9 mouse cellular contexts compared by ENCODE assay signal in genomic region chr3:101295366-101295867, GRCm38 (mm10). TPM values are rescaled to one million over a fixed set of nuclear protein-coding genes. Genes with fewer than 3 reads are reported as not detected.
DNase-seq lines count a peak whose midpoint lies in the region; ATAC-seq and TF ChIP-seq lines count a peak whose summit lies in the region.
"Had no signal": no experiment of that assay in that cellular context is flagged by ENCODE, and none has a peak within 500 bp of the region (broad histone marks: within the 10 kb centered on the region; RNA-seq: fewer than 3 reads in every experiment).

No protein-coding gene starts in this region.

- H3K36me3 ChIP-seq in ES-Bruce4 (ENCODE audit: control insufficient read depth, insufficient read depth, low read length, poor library complexity, severe bottlenecking), result no peaks in the 10 kb centered on the region
- no peaks in the 10 kb centered on the region for H3K36me3 ChIP-seq in forebrain, postnatal 0 days (ENCODE audit: insufficient read depth)
- H3K36me3 ChIP-seq in lung, embryonic 15.5 days, result no peaks in the 10 kb centered on the region
- H3K36me3 ChIP-seq: liver, embryonic 15.5 days had no signal

- no peak overlapping the region for H3K4me3 ChIP-seq in ES-Bruce4 (ENCODE audit: low read depth, low read length)
- H3K4me3 ChIP-seq in forebrain, postnatal 0 days (ENCODE audit: low read depth, low read length), result no peak overlapping the region
- H3K4me3 ChIP-seq in lung, embryonic 15.5 days, result no peak overlapping the region
- H3K4me3 ChIP-seq: liver, embryonic 15.5 days had no signal

- intact Hi-C loops in heart, postnatal 36 days (cut with DNase I), result loop anchor here (1.0 to 10.0 kb wide), 4 partner anchors 133 to 521 kb away; no protein-coding TSS in a partner anchor

- H3K27me3 ChIP-seq in ES-Bruce4 (ENCODE audit: control insufficient read depth, insufficient read depth, low read length, poor library complexity, severe bottlenecking), result no peaks in the 10 kb centered on the region
- H3K27me3 ChIP-seq in forebrain, postnatal 0 days (ENCODE audit: insufficient read depth, low read length), result no peaks in the 10 kb centered on the region
- no peaks in the 10 kb centered on the region for H3K27me3 ChIP-seq in lung, embryonic 15.5 days

- no peak overlapping the region for H3K9ac ChIP-seq in ES-Bruce4 (ENCODE audit: low read depth, poor library complexity, severe bottlenecking)
- H3K9ac ChIP-seq in forebrain, postnatal 0 days, result no peak overlapping the region
- no peak overlapping the region for H3K9ac ChIP-seq in lung, embryonic 15.5 days
- H3K9ac ChIP-seq: liver, embryonic 15.5 days had no signal

- H3K27ac ChIP-seq in ES-Bruce4 (ENCODE audit: insufficient read depth, low read length), result no peak overlapping the region
- no peak overlapping the region for H3K27ac ChIP-seq in forebrain, postnatal 0 days (ENCODE audit: low read depth, low read length)
- H3K27ac ChIP-seq in lung, embryonic 15.5 days, result no peak overlapping the region
- H3K27ac ChIP-seq: liver, embryonic 15.5 days had no signal

- H3K9me3 ChIP-seq in ES-Bruce4 (replicated peaks; ENCODE audit: control insufficient read depth, insufficient read depth, low read length, poor library complexity, severe bottlenecking), result no peaks in the 10 kb centered on the region
- H3K9me3 ChIP-seq in forebrain, postnatal 0 days (ENCODE audit: low read length), result no peaks in the 10 kb centered on the region
- H3K9me3 ChIP-seq in lung, embryonic 15.5 days, result no peaks in the 10 kb centered on the region
- H3K9me3 ChIP-seq: liver, embryonic 15.5 days had no signal

- DNase-seq in c-Kit-positive CD71-negative TER-119-negative erythroid progenitor cells, embryonic 14.5 days (ENCODE audit: low read depth), result peak; percentile 77
- DNase-seq in forebrain, postnatal 0 days, result peak; percentile 94
- DNase-seq in heart, postnatal 36 days, result peak; percentile 90 to 98
- DNase-seq in layer of hippocampus, adult 11-12 months (ENCODE audit: low spot score), result peak; percentile 92
- peak; percentile 75 for DNase-seq in ovary, adult 18-20 months (ENCODE audit: low spot score)
- DNase-seq in thymus, postnatal 0 days (ENCODE audit: low spot score), result peak; percentile 93

- TF ChIP-seq EP300 in ES-Bruce4 (IDR thresholded peaks at IDR 0.05; ENCODE audit: insufficient read depth, low read depth, low read length), result 0 out of 2 replicates have a peak, but pooled peaks have one; percentile 12

- TF ChIP-seq POLR2A in ES-Bruce4 (IDR thresholded peaks at IDR 0.05; ENCODE audit: insufficient read depth, low read length), result no peak

- H3K4me2 ChIP-seq in forebrain, postnatal 0 days (ENCODE audit: low read depth), result no peak overlapping the region
- no peak overlapping the region for H3K4me2 ChIP-seq in lung, embryonic 15.5 days
- H3K4me2 ChIP-seq: liver, embryonic 15.5 days had no signal

- TF ChIP-seq CTCF in ES-Bruce4 (IDR thresholded peaks at IDR 0.05; ENCODE audit: low read depth, low read length), result peak; percentile 95
- TF ChIP-seq CTCF in forebrain, postnatal 0 days (IDR thresholded peaks at IDR 0.05; ENCODE audit: low read depth), result peak; percentile 97

- 4% methylated on average over 11 of the region's 11 CpGs for WGBS in forebrain, postnatal 0 days
- 5% methylated on average over 11 of the region's 11 CpGs for WGBS in lung, embryonic 15.5 days

- ATAC-seq in forebrain, postnatal 0 days, result peak; percentile 71
- peak; percentile 67; the same call in 1 of the 2 replicates for ATAC-seq in lung, embryonic 15.5 days (ENCODE audit: borderline replicate concordance, extremely low read depth, low FRiP score, low TSS enrichment)

- H3K4me1 ChIP-seq in ES-Bruce4 (ENCODE audit: control insufficient read depth, insufficient read depth, low read length), result peaks cover 8% of the 10 kb centered on the region
- H3K4me1 ChIP-seq in forebrain, postnatal 0 days (ENCODE audit: insufficient read depth), result no peaks in the 10 kb centered on the region
- H3K4me1 ChIP-seq in lung, embryonic 15.5 days, result 0 out of 2 replicates have a peak, but pooled peaks cover 15% of the 10 kb centered on the region

RNA-seq across cellular contexts. Expression of gene Cd2, which starts 7.7 kb away (rescaled TPM):
- 0.58 and 1.8 TPM in 2 replicates for polyA plus RNA-seq in ES-Bruce4 (2011; ENCODE audit: insufficient read depth, insufficient read length, low read depth, missing spikeins)
- 0.69 TPM in 1 of 2 replicates, not detected in the other for total RNA-seq in forebrain, postnatal 0 days (2014; rRNA removed)
- 0.16 and 0.35 TPM in 2 replicates for polyA plus RNA-seq in forebrain, postnatal 0 days (2015; fragmentation: Nextera tagmentation; extraction: Ambion mirVana)
- total RNA-seq in heart, postnatal 36 days (2021), result under 1 TPM; 0.43 to 0.44 TPM
- polyA plus RNA-seq in lung, embryonic 15.5 days (2015; fragmentation: Nextera tagmentation; extraction: Ambion mirVana), result 0.62 and 0.81 TPM in 2 replicates
- 236 and 256 TPM in 2 replicates for polyA plus RNA-seq in thymus, postnatal 0 days (2015; fragmentation: Nextera tagmentation; extraction: Ambion mirVana)

Comparison
In these comparisons a context has a peak if more than half of its experiments do, and no peak if none do; other contexts are left out.
1. RNA of gene Cd2, which starts 7.7 kb away (polyA plus RNA-seq): 236 to 256 TPM in thymus, postnatal 0 days; 0.58 to 1.8 TPM in ES-Bruce4, 0.62 to 0.81 TPM in lung, embryonic 15.5 days and 0.16 to 0.35 TPM in forebrain, postnatal 0 days; every median in the first group is over 10 times any median in the second.
2. Peak in every context shown above with its lines, with median percentiles within 50 percentile points of each other: DNase-seq.